Mouse (Mus musculus) stomach, postnatal 0 days (tissue): ENCODE measurements around the gene Hyal2. TPM values are rescaled to one million over a fixed set of nuclear protein-coding genes. Genes with fewer than 3 reads are reported as not detected.

ENCODE experiments used
- ATAC-seq: fragments of 200-750 bp; cut with Nextera tagmentation; 2 replicates; pipeline ENCODE4 v1.8.0; 2017; ENCODE audit not compliant: low FRiP score, low TSS enrichment
- DNase-seq: peaks from one replicate; pipeline ENCODE4 v3.0.0-alpha.2; 2016; ENCODE audit warnings: low spot score
- H3K27ac ChIP-seq: fragments of 300-500 bp; sonication (generic); replicated peaks from 2 replicates; pipeline ENCODE4 v1.5.1; 2014; ENCODE audit warnings: mild to moderate bottlenecking, control low read depth
- H3K27me3 ChIP-seq: fragments of 300-500 bp; sonication (generic); 2 replicates; pipeline ENCODE4 v1.6.1; 2014; ENCODE audit warnings: low read length; ENCODE audit not compliant: control insufficient read depth, insufficient read depth
- H3K36me3 ChIP-seq: fragments of 300-500 bp; sonication (generic); 2 replicates; pipeline ENCODE4 v1.6.1; 2014; ENCODE audit warnings: low read length, mixed read lengths; ENCODE audit not compliant: control insufficient read depth, insufficient read depth
- H3K4me1 ChIP-seq: fragments of 300-500 bp; sonication (generic); replicated peaks from 2 replicates; pipeline ENCODE4 v1.6.1; 2014; ENCODE audit warnings: antibody characterized with exemption; ENCODE audit not compliant: control insufficient read depth, insufficient read depth
- H3K4me2 ChIP-seq: fragments of 300-500 bp; sonication (generic); replicated peaks from 2 replicates; pipeline ENCODE4 v1.6.1; 2014; ENCODE audit warnings: low read depth, mild to moderate bottlenecking, control low read depth, moderate library complexity
- H3K4me3 ChIP-seq: fragments of 300-500 bp; sonication (generic); 2 replicates; pipeline ENCODE4 v1.5.1; 2014; ENCODE audit warnings: low read depth, low read length, control low read depth
- H3K9ac ChIP-seq: fragments of 300-500 bp; sonication (generic); 2 replicates; pipeline ENCODE4 v1.6.1; 2014; ENCODE audit warnings: mild to moderate bottlenecking, low read length, control low read depth, mixed read lengths
- H3K9me3 ChIP-seq: fragments of 300-500 bp; sonication (generic); 2 replicates; pipeline ENCODE4 v1.6.1; 2016; ENCODE audit warnings: low read length; ENCODE audit not compliant: control insufficient read depth
- CTCF ChIP-seq: IDR thresholded peaks from 2 replicates; pipeline ENCODE4 v1.5.1; 2016; ENCODE audit warnings: antibody characterized with exemption, low read depth, mild to moderate bottlenecking, moderate library complexity
- EP300 ChIP-seq: optimal IDR thresholded peaks from 2 replicates; pipeline ENCODE3; 2016; ENCODE audit warnings: antibody characterized with exemption
- WGBS: fragments of 180-500 bp; shearing (Covaris S2); extraction: QIAGEN DNeasy Blood & Tissue Kit; methylation state at CpG from one replicate; pipeline ENCODE4 v1.1.7; 2014; 5-methylcytosine and 5-hydroxymethylcytosine counted together
- polyA plus RNA-seq: library from polyadenylated mRNA; unstranded; fragments of >200 nt; fragmentation: Nextera tagmentation; extraction: Ambion mirVana; gene quantifications from 2 replicates; pipeline ENCODE4 v1.2.1, GENCODE M21; 2015

Gene Hyal2
- polyA plus RNA-seq, 1 experiment from 2014 or later: 50.4 TPM

DNA sequence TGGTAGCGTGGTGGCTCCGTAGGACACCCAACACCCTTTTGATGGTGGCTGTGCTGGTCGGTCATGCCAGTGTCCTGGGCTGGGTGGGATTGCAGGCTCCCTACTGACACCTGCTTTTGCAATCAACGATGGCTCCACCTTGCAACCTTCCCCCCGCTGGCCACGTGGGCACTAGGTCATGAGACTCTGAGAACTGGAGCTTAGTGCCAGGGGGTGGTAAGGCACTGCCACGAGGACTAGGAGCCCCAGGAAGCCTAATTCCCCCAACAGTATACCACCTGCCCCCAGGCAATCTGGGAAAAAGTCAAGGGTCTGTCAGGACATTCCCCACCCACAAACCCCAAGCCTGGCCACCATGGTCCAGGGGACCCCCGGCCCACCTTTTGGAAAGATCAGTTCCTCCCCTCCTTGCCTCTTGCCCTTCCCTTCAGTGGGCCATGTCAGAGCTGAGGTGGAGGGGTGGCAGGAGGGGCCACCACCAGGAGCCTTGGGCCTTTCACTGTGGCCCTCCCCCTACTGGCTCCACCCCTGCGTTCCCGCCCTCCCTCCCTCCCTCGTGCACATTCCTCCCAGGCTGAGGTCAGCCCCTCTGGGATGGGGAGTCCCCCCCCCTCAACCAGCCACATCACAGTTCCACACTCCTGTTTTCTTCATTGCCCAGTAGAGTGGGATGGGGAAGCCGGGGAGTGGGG lies 41.1 kb downstream of the Hyal2 start, which contains the start of gene Sema3b:
TSS of gene Sema3b (minus strand) at position 489 of the 692 bp plus-strand sequence.
- WGBS: 47% methylated on average over 11 of the region's 12 CpGs
- Histone ChIP-seq H3K36me3 (no peaks in the 10 kb centered on the region), H3K27me3 (no peaks in the 10 kb centered on the region), H3K9ac (peak within 1 kb of the TSS; percentile 28), H3K27ac (peak within 1 kb of the TSS; percentile 53; the same call in 1 of the 2 replicates), H3K4me3 (no peak within 1 kb of the TSS), H3K4me2 (no peak within 1 kb of the TSS), H3K9me3 (no peaks in the 10 kb centered on the region), H3K4me1 (peaks cover 16% of the 10 kb centered on the region)
- ATAC-seq (no peak), DNase-seq (peak; percentile 64)
- TF ChIP-seq CTCF (no peak), EP300 (no peak)

DNA sequence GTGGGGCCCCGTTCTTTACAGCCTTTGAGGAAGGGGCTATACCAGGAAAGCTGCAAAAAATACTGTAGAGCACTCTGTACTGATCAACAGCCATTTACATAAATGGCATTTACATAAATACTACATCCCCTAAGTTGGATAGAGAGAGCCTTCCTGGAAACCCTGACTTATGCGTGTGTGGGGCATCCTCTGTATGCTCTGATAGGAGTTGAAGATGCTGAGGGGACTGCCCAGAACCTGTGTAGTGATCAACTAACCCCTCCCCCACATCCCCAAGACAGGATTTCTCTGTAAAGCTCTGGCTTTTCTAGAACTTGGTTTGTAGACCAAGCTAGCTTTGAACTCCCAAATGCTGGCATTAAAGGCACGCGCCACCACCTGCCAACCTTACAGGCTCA lies 41.7 kb downstream of the Hyal2 start:
- Histone ChIP-seq H3K9me3 (no peaks in the 10 kb centered on the region), H3K4me2 (no peak overlapping the region), H3K4me3 (no peak overlapping the region), H3K36me3 (no peaks in the 10 kb centered on the region), H3K27me3 (no peaks in the 10 kb centered on the region), H3K27ac (no peak overlapping the region), H3K9ac (no peak overlapping the region), H3K4me1 (peaks cover 16% of the 10 kb centered on the region)
- TF ChIP-seq CTCF (no peak), EP300 (no peak)
- DNase-seq (no peak), ATAC-seq (no peak)
- WGBS: 77% methylated on average over 4 of the region's 4 CpGs

DNA sequence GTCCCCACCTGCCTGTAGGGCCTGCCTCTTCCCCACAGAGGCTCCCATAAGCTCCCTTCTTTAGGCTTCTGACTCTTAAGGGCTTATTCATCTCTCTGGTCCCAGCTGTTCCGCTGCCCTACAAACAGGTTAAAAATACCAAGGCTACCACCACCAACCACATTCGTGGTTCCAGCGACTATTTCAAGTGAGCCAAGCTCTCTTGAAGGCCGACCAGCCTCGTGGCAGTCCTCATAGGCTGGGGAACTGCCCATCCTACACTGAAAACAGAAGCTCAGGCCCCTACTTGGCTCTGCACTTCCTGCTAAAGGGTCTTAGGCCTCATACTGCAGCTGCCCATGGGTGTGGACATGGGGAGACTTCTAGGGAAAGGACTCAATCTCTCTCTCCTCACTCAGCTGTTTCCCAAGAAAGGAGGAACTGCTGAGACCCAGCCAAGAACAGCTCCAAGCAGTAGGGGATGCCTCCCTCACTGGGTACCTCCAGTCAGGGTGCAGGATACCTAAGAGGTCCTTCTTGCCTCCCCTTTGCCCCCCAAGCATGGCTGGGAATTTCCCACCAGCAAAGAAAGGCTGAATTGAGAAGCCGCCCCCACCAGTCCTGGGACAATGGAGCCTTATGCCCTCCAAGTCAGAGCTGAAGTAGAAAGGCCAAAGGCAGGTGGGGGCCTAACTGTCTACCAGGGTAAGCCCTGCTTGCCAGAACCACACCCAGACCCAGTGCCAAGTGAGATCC lies 43.9 kb downstream of the Hyal2 start:
- Histone ChIP-seq H3K27me3 (no peaks in the 10 kb centered on the region), H3K4me2 (peak overlapping the region; percentile 74), H3K27ac (peak overlapping the region; percentile 96), H3K9me3 (no peaks in the 10 kb centered on the region), H3K4me1 (peaks cover 16% of the 10 kb centered on the region), H3K36me3 (peaks cover 17% of the 10 kb centered on the region), H3K9ac (peak overlapping the region; percentile 72), H3K4me3 (no peak overlapping the region)
- WGBS: 57% methylated on average over 6 of the region's 6 CpGs
- ATAC-seq (no peak), DNase-seq (no peak)
- TF ChIP-seq EP300 (no peak), CTCF (no peak)

DNA sequence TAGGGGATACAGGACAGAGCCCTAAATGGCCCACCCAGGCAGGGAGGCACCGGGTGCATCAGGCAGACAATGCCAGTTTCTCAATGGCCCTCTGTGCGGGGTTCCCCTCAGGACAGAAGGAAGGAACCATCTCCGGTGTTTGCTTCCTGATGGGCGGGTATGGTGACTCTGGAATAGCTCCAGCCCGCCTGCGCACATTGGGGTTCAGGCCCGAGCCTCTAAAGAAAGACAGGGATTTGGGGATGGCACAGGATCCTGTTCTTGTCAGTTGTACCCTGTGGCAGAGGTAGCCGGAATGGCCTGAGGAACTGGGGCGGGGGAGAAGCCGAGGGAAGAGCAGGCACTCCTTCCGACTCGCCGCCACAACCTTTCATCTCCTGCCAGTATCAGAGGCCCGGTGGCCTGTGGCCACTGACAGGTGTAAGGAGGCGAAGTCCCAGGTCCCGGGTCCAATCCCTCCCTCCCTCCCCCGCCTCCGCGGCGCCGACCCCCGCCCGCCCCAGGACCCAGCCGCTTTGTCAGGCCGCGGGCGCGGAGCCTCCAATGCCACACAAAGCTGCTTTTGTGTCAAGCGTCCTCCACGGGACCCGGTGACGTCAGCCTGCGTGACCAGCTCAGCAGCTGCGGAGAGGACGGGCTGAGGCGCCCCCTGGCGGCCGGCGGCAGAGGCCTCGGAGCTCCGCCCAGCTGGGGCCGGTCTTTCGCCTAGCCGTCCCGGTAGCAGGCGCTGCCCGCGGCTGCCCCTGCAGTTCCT lies 44.6 kb downstream of the Hyal2 start:
- TF ChIP-seq EP300 (peak; percentile 86), CTCF (peak; percentile 97)
- DNase-seq (peak; percentile 99), ATAC-seq (peak; percentile 94)
- H3K27me3 ChIP-seq: no peaks in the 10 kb centered on the region
- peak overlapping the region; percentile 96 for H3K27ac ChIP-seq
- 6% methylated on average over 35 of the region's 48 CpGs for WGBS
- H3K9me3 ChIP-seq: no peaks in the 10 kb centered on the region
- peaks cover 16% of the 10 kb centered on the region for H3K4me1 ChIP-seq
- peak overlapping the region; percentile 37 for H3K4me3 ChIP-seq
- peak overlapping the region; percentile 72 for H3K9ac ChIP-seq
- H3K4me2 ChIP-seq: peak overlapping the region; percentile 74
- peaks cover 22% of the 10 kb centered on the region for H3K36me3 ChIP-seq

DNA sequence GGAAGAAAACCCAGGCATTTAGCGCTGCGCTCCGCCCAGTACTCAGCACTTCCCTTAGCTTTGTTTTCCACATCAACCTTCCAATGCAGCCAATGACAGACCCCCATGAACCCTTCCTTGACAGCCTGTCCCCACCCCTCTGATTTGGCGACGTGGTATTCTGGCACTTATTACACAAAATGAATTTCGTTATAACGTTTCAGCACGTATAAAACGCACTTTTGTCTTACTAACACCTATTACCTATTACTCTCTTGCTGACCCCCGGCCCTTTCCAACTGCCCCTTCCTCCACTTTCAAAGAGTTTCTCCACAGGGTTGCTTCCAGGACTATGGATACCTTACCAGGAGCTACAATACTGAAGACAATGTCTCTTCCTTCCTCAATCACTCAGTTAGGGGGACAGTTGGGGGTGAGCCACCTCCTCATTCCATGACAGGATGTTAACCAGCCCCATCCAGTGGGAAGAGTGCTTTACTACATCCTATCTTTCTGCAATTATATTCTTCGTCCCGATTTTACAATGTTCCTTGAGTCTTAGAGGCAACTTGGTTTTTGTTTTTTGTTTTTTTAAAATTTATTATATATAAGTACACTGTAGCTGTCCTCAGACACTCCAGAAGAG lies 45.3 kb downstream of the Hyal2 start:
- Histone ChIP-seq H3K9ac (no peak overlapping the region), H3K4me2 (peak overlapping the region; percentile 74), H3K27ac (peak overlapping the region; percentile 96), H3K36me3 (peaks cover 22% of the 10 kb centered on the region), H3K9me3 (no peaks in the 10 kb centered on the region), H3K27me3 (no peaks in the 10 kb centered on the region), H3K4me3 (peak overlapping the region; percentile 37; the same call in 1 of the 2 replicates), H3K4me1 (peaks cover 16% of the 10 kb centered on the region)
- DNase-seq: no peak
- 8% methylated on average over 12 of the region's 12 CpGs for WGBS
- TF ChIP-seq EP300 (peak; percentile 17), CTCF (peak; percentile 58)
- peak; percentile 27; the same call in 1 of the 2 replicates for ATAC-seq
